Mouse (Mus musculus): ENCODE measurements around the gene Fhl4.

Gene Fhl4

DNA sequence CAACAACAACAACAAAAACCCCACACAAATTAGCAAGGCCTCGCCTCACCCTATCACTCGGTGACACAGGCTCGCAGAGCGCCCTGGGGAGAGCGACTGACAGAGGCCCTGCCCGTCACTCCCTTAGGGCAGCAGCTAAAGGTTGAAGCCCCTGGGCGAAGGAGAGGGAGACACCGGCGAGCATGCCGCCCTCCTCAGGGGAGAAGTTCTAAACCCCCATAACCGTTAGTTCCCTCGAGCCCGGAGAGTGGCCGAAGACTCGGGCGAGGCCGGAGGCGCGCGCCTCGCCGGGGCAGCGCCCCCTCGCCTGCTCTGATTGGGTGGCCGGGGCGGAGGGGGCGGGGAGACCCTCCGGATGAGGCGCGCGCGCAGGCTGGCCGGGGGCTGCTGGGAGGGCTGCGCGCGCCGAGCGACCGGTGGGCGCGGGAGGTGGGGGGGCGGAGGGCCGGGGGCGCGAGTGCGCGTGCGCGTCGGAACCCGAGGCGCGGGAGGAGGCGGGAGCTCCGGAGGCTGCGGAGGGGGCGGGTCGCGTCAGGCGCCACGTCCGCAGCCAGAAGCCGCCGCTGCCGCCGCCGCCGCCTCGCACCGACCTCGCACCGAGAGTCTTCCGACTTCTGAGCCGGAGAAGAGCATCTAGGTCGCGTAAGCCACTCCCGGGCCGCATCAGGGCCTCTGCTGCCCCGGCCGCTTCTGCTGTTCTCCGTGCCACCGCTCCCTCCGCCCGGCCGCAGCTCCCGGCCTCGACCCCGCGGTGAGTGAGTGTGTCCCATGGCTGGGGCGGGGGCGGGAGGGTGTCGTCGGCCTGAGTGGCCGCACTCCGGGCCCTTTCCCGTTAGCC is at the start of gene Fhl4, which contains the start of gene Tmem263:
Gene Fhl4, minus strand, starts transcription at position 249 of the 838 bp plus-strand sequence.
Gene Tmem263, plus strand, starts transcription at position 381 of the 838 bp plus-strand sequence.
- DNase-seq: peak; percentile 93

GRCm38 (mm10) chr10:85149226-85149625 is 46.9 kb upstream of the Fhl4 start:
- no peak for DNase-seq

- no peak for DNase-seq
Measured at GRCm38 (mm10) chr10:85146282-85146681, 44.0 kb upstream of the Fhl4 start.

DNA sequence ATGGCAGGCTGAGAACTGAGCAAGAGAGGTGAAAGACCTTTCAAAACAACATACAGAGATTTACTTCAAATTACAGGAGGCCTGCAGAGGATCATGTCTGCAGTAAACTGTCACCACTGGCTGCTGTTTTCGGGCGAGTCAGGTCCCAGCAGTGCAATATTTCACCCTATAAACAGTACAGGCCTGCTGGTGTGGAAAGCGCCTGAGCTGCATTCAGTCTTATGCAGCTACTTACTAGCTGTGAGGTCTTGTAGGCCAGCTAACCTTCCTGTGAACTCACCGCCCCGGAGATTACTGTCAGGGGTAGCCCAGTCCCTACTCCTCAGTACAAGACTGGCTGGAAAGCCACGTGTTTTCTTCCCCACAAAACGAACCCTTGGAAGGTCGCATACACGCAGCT is 39.2 kb upstream of the Fhl4 start:
- no peak for DNase-seq

DNA sequence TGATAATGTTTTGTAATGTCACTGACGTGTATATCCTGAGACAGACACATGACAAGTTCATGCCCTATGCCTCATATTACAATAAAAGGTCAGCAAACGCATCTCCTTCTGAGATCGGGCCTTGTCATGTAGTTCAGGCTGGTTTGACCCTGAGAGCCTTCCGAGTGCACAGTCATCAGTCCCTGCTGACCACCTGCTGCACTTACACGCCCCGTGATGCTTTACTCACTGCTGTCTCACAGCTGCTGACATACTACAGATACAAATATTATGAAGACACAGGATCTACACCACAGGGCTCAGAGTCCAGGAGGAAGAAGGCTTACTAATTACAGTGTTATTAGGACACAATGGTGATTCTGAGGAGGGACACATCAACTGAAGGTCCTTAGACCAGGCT is 34.3 kb upstream of the Fhl4 start:
- no peak for DNase-seq

DNA sequence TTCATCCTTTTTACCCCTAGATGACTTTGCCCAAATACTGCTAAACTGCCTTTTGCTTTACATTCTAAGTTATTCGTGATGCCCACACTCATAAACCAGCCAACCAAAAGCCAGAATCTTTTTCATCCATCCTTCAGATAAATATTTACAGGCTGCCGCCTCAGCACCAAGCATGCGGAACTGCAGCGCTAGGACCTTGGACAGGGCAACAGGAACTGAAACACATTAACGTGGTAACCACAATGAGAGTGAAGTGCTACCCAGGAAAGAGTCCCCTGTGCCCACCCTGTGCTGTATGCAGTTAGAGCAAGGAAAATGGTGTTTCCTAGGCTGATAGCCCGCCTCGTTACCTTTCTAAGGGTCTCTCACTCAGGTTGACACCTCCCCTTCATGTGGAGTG is 26.2 kb upstream of the Fhl4 start:
- DNase-seq: peak; percentile 38

DNA sequence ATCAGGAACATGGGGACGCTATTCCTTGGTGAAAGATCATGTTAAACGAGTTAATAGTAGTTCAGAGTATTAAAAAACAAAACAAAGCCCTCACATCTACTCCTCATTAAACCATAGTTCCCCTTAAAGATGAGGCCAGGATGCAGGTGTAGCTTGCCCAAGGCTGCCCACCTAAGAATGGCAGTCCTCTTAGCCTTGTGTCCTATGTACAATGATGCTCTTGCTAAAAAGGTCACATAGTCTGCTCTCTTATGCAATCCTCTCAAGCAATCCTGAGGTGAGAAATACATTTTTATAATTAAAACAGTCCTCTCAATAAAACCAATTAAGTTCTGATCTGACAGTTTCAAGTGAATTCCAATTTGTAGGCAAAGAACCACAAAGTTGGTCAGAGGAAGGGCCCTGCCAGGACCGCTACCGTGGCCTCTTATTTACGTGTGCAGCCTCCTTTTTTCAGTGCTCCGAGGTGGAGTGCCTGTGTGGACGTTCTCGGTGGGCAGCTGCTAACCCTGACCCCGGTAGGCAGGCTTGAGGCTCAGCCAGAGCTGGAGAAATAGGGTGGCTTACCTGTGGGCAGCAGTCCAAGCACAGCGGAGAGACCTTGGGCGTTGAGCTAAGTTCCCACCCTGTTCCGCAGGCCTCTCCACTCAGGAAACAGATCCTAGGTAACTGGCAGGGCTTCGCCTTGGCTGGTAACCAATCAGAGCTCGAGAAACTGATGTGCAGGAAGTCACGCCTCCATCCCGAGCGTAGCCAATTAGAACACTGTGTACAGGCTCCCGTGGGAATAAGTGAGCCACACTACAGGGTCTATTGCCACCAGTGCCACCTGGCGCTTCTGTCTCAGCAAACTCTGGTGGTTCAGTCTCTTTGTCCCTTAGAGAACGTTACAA is 25.3 kb upstream of the Fhl4 start, which contains the start of gene Mterf2:
Gene Mterf2, minus strand, starts transcription at position 633 of the 893 bp plus-strand sequence.
- peak; percentile 92 for DNase-seq

- no peak for DNase-seq
Measured at GRCm38 (mm10) chr10:85125184-85125583, 22.9 kb upstream of the Fhl4 start.

- no peak for DNase-seq
Measured at GRCm38 (mm10) chr10:85114409-85114808, 12.1 kb upstream of the Fhl4 start.

- no peak for DNase-seq
Measured at GRCm38 (mm10) chr10:85103085-85103885, 990 bp upstream of the Fhl4 start.

DNA sequence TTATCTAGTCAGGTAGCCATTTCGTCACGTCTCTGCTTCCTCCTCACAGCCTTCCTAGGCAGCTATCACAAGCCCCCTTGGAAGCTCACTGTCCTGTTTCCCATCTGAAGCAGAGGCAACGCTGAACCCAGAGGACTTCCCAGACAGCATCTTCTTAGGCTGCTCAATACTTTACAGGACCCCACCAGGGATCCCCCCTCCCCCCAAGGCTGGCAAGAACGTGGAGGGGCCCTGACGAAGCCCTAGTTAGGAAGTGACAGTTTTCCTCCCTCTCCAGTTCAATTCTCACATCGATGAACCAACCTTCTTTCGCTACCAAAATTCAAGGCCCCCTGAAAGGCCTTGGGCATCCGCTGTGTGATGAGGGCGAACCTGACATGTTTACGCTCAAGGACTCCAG is 454 bp downstream of the Fhl4 start:
- peak; percentile 63 for DNase-seq

DNA sequence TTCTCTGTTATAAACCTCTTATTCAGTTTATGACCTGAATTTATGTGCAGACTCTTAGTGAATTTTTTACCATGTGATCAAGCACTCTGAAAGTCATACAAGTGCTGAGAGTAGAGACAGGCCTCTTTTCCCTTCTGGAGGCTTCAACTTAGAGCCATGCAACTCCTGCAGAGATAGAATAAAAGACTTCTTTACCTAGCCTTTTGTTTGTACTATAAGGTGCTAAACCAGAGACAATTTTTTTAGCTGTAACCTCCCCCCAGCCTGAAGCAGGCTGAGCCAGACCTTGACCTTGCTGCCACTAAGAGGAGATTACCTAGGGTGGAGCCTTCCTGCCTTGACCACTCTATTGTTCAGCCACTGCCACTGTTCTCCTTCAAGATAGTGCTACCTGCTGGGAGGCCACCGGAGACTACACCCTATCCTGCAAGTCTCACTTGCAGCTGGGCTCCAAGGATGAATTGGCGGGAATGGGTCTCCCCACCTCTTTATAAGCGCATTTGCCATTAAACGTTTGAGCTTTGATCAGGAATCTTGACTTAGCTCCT is 30.6 kb downstream of the Fhl4 start:
- DNase-seq: no peak

DNA sequence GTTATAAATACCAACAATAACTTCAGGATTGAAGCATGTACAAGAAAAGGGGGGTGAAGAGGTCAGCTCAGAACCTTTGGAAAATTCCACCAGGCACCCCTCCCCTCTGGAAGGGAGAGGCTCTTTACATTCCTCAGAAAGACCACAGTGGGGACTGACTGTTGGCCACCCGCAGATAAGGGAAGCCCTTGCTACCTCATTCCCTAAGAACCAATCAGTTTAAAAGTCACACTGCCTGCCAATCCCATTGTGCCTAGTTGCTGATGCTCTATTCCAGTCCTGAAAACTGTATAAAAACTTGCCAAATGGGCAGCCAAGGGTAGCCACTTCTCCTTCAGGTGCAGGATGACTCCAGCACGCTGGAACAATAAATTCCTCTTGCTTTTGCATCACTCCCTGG is 47.4 kb downstream of the Fhl4 start:
- no peak for DNase-seq

DNA sequence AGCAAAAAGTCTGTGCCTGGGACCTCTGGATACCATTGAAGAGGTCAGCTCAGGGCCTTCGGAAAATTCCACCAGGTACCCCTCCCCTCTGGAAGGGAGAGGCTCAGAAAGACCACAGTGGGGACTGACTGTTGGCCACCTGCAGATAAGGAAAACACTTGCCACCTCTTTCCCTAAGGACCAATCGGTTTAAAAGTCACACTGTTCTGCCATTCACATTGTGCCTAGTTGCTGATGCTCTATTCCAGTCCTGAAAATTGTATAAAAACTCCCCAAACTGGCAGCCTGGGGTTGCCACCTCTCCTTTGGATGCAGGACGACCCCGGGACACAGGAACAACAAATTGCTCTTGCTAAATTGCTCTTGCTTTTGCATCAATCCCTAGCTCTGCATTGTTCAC is 49.8 kb downstream of the Fhl4 start:
- DNase-seq: no peak

DNA sequence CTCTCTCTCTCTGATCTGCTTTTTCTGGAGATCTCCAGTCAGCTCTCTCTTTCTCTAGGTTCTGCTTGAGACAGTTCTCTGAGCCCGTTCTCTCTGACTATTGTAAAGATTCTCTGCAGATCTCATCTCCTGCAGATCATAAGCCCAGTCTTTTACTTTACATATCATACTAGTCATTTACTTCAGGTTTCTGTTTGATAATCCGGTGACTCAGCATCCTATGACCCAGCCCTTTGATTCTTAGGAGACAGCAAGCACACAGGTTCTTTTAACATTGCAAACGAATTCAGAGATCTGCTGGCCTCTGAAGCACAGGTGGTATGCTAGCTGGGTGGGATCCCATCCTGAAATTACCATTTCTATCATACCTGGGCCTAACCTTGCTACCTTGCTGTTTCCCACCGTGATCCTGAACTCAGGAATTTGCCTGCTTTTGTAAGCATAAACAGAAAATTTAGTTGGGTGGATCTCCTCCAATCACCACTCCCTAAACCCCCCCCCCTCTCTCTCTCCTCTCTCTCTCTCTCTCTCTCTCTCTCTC is 51.6 kb downstream of the Fhl4 start:
- DNase-seq: no peak

DNA sequence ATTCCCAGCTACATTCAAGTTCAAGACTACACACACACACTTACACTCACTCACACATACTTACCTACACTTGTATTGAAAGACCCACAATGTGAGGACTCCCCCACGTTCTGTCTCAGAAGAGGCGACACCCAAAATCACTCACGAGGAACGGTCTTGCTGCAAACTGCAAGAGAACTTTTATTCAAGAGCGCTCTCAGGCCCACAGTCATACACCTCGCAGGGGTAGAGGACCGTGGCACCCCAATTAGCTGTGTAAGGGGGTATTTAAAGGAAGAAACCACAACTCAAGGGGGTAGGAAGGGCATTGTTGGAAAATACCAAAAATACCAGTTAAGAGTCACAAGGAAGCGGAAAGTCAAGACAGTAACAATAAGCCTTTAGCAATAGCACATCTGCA is 54.3 kb downstream of the Fhl4 start:
- no peak for DNase-seq

DNA sequence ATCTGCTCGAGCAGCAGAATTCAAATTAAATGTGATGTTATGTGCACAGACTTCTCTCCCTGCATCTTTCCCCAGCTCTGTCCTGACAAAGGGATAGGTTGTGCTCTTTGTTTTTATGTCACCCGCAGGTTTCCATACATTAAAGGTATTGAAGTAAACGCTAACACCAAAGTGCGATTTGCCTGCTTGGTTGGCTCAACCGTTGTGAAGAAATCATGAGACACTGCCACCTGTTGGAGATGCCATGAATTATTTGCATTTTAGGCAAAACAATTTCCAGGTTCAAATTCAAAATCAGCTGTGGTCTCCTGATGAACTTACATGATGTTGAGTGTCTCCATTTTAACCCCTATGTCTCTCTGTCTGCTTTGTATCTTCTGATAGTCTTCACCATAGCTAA is 55.7 kb downstream of the Fhl4 start:
- DNase-seq: peak; percentile 41
